ENCODE assay signal across 13 mouse cellular contexts in the genomic region with DNA sequence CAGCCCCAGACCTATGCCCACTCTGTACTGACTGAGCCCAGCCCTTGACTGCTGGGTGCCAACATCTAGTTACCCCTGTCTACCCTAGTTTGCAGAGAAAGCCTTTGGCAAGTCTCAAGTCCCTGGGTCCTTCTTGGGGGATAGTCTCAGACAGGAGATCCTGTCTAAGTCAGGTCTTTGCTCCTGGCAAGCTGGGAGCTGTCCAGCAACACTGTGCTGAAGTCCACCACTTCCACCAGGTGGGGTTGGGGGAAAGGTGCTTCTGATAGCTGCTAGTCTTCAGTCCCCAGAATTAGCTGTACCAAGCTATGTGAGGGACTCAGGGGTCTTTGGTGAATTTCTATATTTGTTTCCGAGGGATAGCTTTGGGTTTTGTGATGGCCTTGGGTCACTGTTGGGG. TPM values are rescaled to one million over a fixed set of nuclear protein-coding genes. Genes with fewer than 3 reads are reported as not detected.
DNase-seq lines count a peak whose midpoint lies in the region; ATAC-seq and TF ChIP-seq lines count a peak whose summit lies in the region.
"Had no signal": no experiment of that assay in that cellular context is flagged by ENCODE, and none has a peak within 500 bp of the region (broad histone marks: within the 10 kb centered on the region; RNA-seq: fewer than 3 reads in every experiment).

No protein-coding gene starts in this region.

- TF ChIP-seq CTCF in intestine, postnatal 0 days (IDR thresholded peaks at IDR 0.05; ENCODE audit: low read depth): 0 out of 2 replicates have a peak, but pooled peaks have one; percentile 19

- no peaks in the 10 kb centered on the region for H3K4me1 ChIP-seq in intestine, postnatal 0 days (replicated peaks; ENCODE audit: control insufficient read depth, insufficient read depth, low read length)
- no peaks in the 10 kb centered on the region for H3K4me1 ChIP-seq in intestine, embryonic 15.5 days (replicated peaks)
- peaks cover 12% of the 10 kb centered on the region; the same call in 1 of the 2 replicates for H3K4me1 ChIP-seq in embryonic facial prominence, embryonic 10.5 days

- DNase-seq in thymus, postnatal 4 days: peak; percentile 43
- no peak for DNase-seq in thymus, postnatal 14 days
- DNase-seq in embryonic facial prominence, embryonic 10.5 days (ENCODE audit: low spot score): peak; percentile 62
- no peak for DNase-seq in urinary bladder, postnatal 36 days (ENCODE audit: low spot score in 2 of 2)
- DNase-seq in cerebellum, postnatal 14 days: no peak
- DNase-seq: right cerebral cortex, adult 18-20 months had no signal

- H3K27me3 ChIP-seq in intestine, postnatal 0 days (replicated peaks; ENCODE audit: control insufficient read depth, insufficient read depth, low read length): no peaks in the 10 kb centered on the region
- H3K27me3 ChIP-seq in intestine, embryonic 15.5 days (replicated peaks): 0 out of 2 replicates have a peak, but pooled peaks cover 5% of the 10 kb centered on the region
- H3K27me3 ChIP-seq in embryonic facial prominence, embryonic 10.5 days (replicated peaks; ENCODE audit: low read depth, poor library complexity, severe bottlenecking): peaks cover 6% of the 10 kb centered on the region; the same call in 1 of the 2 replicates

- H3K27ac ChIP-seq in intestine, postnatal 0 days (ENCODE audit: low read depth, low read length): no peak overlapping the region
- H3K27ac ChIP-seq in intestine, embryonic 15.5 days: no peak overlapping the region
- no peak overlapping the region for H3K27ac ChIP-seq in embryonic facial prominence, embryonic 10.5 days (replicated peaks)
- H3K27ac ChIP-seq: forebrain, embryonic 10.5 days had no signal

- H3K4me2 ChIP-seq in intestine, postnatal 0 days (replicated peaks; ENCODE audit: low read depth): no peak overlapping the region
- no peak overlapping the region for H3K4me2 ChIP-seq in intestine, embryonic 15.5 days (replicated peaks)
- H3K4me2 ChIP-seq: heart, embryonic 11.5 days; midbrain, embryonic 11.5 days had no signal

- H3K9ac ChIP-seq in intestine, postnatal 0 days (ENCODE audit: low read depth, low read length): no peak overlapping the region
- no peak overlapping the region for H3K9ac ChIP-seq in intestine, embryonic 15.5 days

- no peaks in the 10 kb centered on the region for H3K9me3 ChIP-seq in intestine, postnatal 0 days (ENCODE audit: control insufficient read depth)
- no peaks in the 10 kb centered on the region for H3K9me3 ChIP-seq in intestine, embryonic 15.5 days
- H3K9me3 ChIP-seq in embryonic facial prominence, embryonic 10.5 days: no peaks in the 10 kb centered on the region
- H3K9me3 ChIP-seq: forebrain, embryonic 10.5 days had no signal

- no peaks in the 10 kb centered on the region for H3K36me3 ChIP-seq in intestine, postnatal 0 days (ENCODE audit: control insufficient read depth, insufficient read depth)
- no peaks in the 10 kb centered on the region for H3K36me3 ChIP-seq in intestine, embryonic 15.5 days
- H3K36me3 ChIP-seq in embryonic facial prominence, embryonic 10.5 days (replicated peaks): no peaks in the 10 kb centered on the region
- H3K36me3 ChIP-seq: forebrain, embryonic 10.5 days had no signal

- no peak for ATAC-seq in intestine, postnatal 0 days
- no peak for ATAC-seq in intestine, embryonic 15.5 days
- ATAC-seq in monocyte, adult 5-6 weeks (replicated peaks; ENCODE audit: insufficient number of reproducible peaks, low FRiP score, low TSS enrichment, poor library complexity, severe bottlenecking): no peak
- ATAC-seq: hindbrain, embryonic 16.5 days had no signal

- no peak overlapping the region for H3K4me3 ChIP-seq in intestine, postnatal 0 days (ENCODE audit: low read depth, low read length)
- H3K4me3 ChIP-seq in intestine, embryonic 15.5 days (replicated peaks): no peak overlapping the region
- H3K4me3 ChIP-seq in embryonic facial prominence, embryonic 10.5 days: no peak overlapping the region
- H3K4me3 ChIP-seq: forebrain, embryonic 10.5 days had no signal

- WGBS in intestine, postnatal 0 days: 87% methylated on average over 1 of the region's 1 CpGs
- 71% methylated on average over 1 of the region's 1 CpGs for WGBS in intestine, embryonic 15.5 days
- WGBS in embryonic facial prominence, embryonic 10.5 days: 87% methylated on average over 1 of the region's 1 CpGs

RNA-seq across cellular contexts. Expression of a gene that starts 9.6 kb away (rescaled TPM):
- polyA plus RNA-seq in intestine, postnatal 0 days (2015; fragmentation: Nextera tagmentation; extraction: Ambion mirVana): 0.55 and 0.69 TPM in 2 replicates
- 1.3 and 1.8 TPM in 2 replicates for polyA plus RNA-seq in intestine, embryonic 15.5 days (2015; fragmentation: Nextera tagmentation; extraction: Ambion mirVana)
- 3.0 and 3.7 TPM in 2 replicates for polyA plus RNA-seq in embryonic facial prominence, embryonic 10.5 days (2016; fragmentation: Nextera tagmentation; extraction: Ambion mirVana)
- 0.53 TPM in 1 of 3 replicates, not detected in the others for total RNA-seq in monocyte, adult 5-6 weeks (2017)

RNA-seq across cellular contexts. Expression of a gene that starts 40.8 kb away (rescaled TPM):
- polyA plus RNA-seq in intestine, postnatal 0 days (2015; fragmentation: Nextera tagmentation; extraction: Ambion mirVana): 48.6 and 49.1 TPM in 2 replicates
- 43.9 and 46.2 TPM in 2 replicates for polyA plus RNA-seq in intestine, embryonic 15.5 days (2015; fragmentation: Nextera tagmentation; extraction: Ambion mirVana)
- polyA plus RNA-seq in embryonic facial prominence, embryonic 10.5 days (2016; fragmentation: Nextera tagmentation; extraction: Ambion mirVana): 48.1 and 50.9 TPM in 2 replicates
- 36.8 to 53.8 TPM (median 38.2 TPM) in 3 replicates for total RNA-seq in monocyte, adult 5-6 weeks (2017)

Comparison
In these comparisons a context has a peak if more than half of its experiments do, and no peak if none do; other contexts are left out.
1. DNase-seq: peak in thymus, postnatal 4 days (single experiment) and embryonic facial prominence, embryonic 10.5 days (single experiment); none in thymus, postnatal 14 days (single experiment), urinary bladder, postnatal 36 days (0 of 2) and cerebellum, postnatal 14 days (0 of 2).